ENCODE assay signal across 21 mouse cellular contexts in the genomic region with DNA sequence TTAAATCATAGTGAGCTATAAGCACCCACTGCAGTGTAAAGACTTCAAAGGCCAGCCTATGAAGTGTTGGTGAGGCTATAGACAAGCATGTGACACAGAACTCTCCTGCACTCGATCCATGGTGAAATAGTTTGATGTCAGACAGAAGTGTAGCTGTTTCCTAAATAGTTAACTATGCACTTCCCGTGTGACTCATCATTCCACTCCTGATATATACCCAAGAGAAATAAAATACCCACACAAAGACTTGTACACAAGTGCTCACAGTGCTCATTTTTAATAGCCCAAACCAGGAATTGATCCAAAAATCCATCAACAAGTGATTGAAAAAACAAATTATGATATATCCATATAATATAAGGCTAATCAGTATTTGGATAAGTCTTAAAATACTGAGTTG. TPM values are rescaled to one million over a fixed set of nuclear protein-coding genes. Genes with fewer than 3 reads are reported as not detected.
"Had no signal": no experiment of that assay in that cellular context is flagged by ENCODE, and none has a peak within 500 bp of the region (broad histone marks: within the 10 kb centered on the region; RNA-seq: fewer than 3 reads in every experiment).

No protein-coding gene starts in this region.

- H3K4me3 ChIP-seq: liver, embryonic 13.5 days; liver, embryonic 15.5 days; megakaryocyte, embryonic 14.5 days; midbrain, embryonic 12.5 days; midbrain, embryonic 15.5 days; neural tube, embryonic 12.5 days; stomach, embryonic 15.5 days had no signal

- H3K27me3 ChIP-seq: liver, embryonic 13.5 days; liver, embryonic 15.5 days; midbrain, embryonic 15.5 days; neural tube, embryonic 12.5 days; stomach, embryonic 15.5 days had no signal

- H3K27ac ChIP-seq: liver, embryonic 13.5 days; liver, embryonic 15.5 days; macrophage; midbrain, embryonic 12.5 days; midbrain, embryonic 15.5 days; neural tube, embryonic 12.5 days; stomach, embryonic 15.5 days; stomach, postnatal 0 days had no signal

- H3K9ac ChIP-seq: liver, embryonic 13.5 days; liver, embryonic 15.5 days; liver, postnatal 0 days; midbrain, embryonic 12.5 days; midbrain, embryonic 15.5 days; neural tube, embryonic 12.5 days; stomach, embryonic 15.5 days had no signal

- H3K4me2 ChIP-seq: liver, embryonic 13.5 days; liver, embryonic 15.5 days; midbrain, embryonic 12.5 days; midbrain, embryonic 15.5 days; neural tube, embryonic 12.5 days; stomach, embryonic 15.5 days had no signal

- ATAC-seq: liver, postnatal 0 days; midbrain, embryonic 15.5 days had no signal

- H3K4me1 ChIP-seq: liver, embryonic 13.5 days; liver, embryonic 15.5 days; midbrain, embryonic 15.5 days; neural tube, embryonic 12.5 days; stomach, embryonic 15.5 days had no signal

- H3K36me3 ChIP-seq: liver, embryonic 13.5 days; liver, embryonic 15.5 days; midbrain, embryonic 12.5 days; midbrain, embryonic 15.5 days; neural tube, embryonic 12.5 days; stomach, embryonic 15.5 days had no signal

- H3K9me3 ChIP-seq: liver, embryonic 13.5 days; liver, embryonic 15.5 days; megakaryocyte, embryonic 14.5 days; midbrain, embryonic 12.5 days; midbrain, embryonic 15.5 days; neural tube, embryonic 12.5 days; stomach, embryonic 15.5 days had no signal

- DNase-seq: liver, embryonic 13.5 days; liver, postnatal 0 days; lung, adult 2 months; lung, postnatal 14 days; lung, postnatal 36 days; right cerebral cortex, postnatal 14 days; thymus, adult 2 months; thymus, postnatal 25 days; thymus, postnatal 4 days had no signal

RNA-seq across cellular contexts. Expression of a gene that starts 57.0 kb away (rescaled TPM):
- polyA plus RNA-seq: liver, embryonic 13.5 days; liver, embryonic 15.5 days; liver, postnatal 0 days; lung, adult 2 months; lung, embryonic 16.5 days; macrophage; midbrain, embryonic 12.5 days; midbrain, embryonic 15.5 days; midbrain, postnatal 0 days; neural tube, embryonic 12.5 days; neural tube, embryonic 14.5 days; spleen, adult 2 months; stomach, embryonic 15.5 days; stomach, postnatal 0 days; thymus, adult 2 months had no signal
